Mouse (Mus musculus) cerebellum, adult 2 months (tissue): Measurements from ENCODE around the gene Rnf157.

Source experiments
- CTCF ChIP-seq: fragments of 200-500 bp; IDR thresholded peaks from 2 replicates; pipeline ENCODE4 v1.5.1; 2011; ENCODE audit warnings: low read depth, mild to moderate bottlenecking, control low read depth, low read length, moderate library complexity, borderline replicate concordance; ENCODE audit not compliant: insufficient read depth
- POLR2A ChIP-seq: fragments of 200-500 bp; IDR thresholded peaks from 2 replicates; pipeline ENCODE4 v1.6.1; 2011; ENCODE audit warnings: low read length, control low read depth, borderline replicate concordance; ENCODE audit not compliant: insufficient read depth

DNA sequence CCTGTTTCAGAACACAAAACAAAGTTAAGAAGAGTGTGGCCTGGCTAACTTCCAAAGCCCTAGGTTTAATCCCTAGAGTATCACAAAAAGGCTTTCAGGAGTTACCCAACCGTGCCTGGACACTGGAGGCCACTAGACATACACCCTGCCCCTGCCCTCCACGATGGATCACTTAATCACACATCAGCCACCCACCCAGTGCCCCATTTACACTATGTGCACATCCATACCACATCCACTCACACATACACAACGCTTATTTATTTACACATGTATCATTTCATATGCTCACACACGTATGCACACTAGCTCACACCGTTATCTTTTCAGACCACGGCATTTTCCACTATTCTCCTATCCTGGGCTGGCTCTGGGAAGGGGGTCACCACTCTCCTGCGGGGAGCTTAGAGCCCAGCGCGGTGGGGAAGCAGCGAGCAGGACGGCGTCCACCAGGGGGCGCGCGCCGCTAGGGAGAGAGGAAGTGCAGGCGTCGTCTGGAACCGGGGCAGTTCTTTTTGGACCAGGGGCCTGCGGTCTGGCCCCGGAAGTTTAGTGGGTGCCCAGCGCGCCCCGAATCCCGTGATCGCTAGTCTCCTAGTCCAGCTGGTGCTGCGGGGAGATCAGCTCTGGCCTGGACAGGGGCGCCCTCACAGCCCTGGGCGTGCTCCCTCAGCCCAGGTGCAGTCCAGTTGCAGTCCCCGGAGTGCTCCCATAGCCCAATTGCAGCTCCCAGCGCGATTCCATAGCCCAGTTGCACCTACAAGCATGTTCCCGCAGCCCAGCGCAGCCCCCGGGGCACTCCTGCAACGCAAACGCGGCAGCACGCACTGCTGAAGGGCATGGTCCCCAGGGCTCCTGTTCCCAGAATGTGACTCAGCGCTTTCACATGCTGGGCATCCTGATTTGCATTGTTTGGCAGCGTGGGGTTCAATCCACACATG is 93.8 kb downstream of the Rnf157 start:
- TF ChIP-seq CTCF (peak; percentile 88), POLR2A (no peak)
